Mouse (Mus musculus): ENCODE measurements around the gene Thada. TPM values are rescaled to one million over a fixed set of nuclear protein-coding genes. Genes with fewer than 3 reads are reported as not detected.
A peak's percentile ranks its signal among the peaks of the same experiment; 100 is the strongest.

Gene Thada
- polyA plus RNA-seq, 1 experiment from 2014 or later, result 1.6 TPM

- H3K4me1 ChIP-seq (replicated peaks; ENCODE audit: control insufficient read depth, insufficient read depth), result peaks cover 3% of the 10 kb centered on the region; the same call in 1 of the 2 replicates
- TF ChIP-seq CTCF (IDR thresholded peaks at IDR 0.05; ENCODE audit: low read depth), result no peak
- TF ChIP-seq EP300 (optimal IDR thresholded peaks at IDR 0.05), result no peak
- H3K27me3 ChIP-seq (ENCODE audit: control insufficient read depth, insufficient read depth, low read length), result no peaks in the 10 kb centered on the region
- 89% methylated on average over 5 of the region's 5 CpGs for WGBS
- no peak overlapping the region for H3K4me3 ChIP-seq (ENCODE audit: low read depth, low read length)
- no peaks in the 10 kb centered on the region for H3K9me3 ChIP-seq (ENCODE audit: control insufficient read depth, low read length)
- H3K27ac ChIP-seq (replicated peaks), result no peak overlapping the region
- no peaks in the 10 kb centered on the region for H3K36me3 ChIP-seq (ENCODE audit: control insufficient read depth, insufficient read depth, low read length)
- no peak overlapping the region for H3K4me2 ChIP-seq (replicated peaks; ENCODE audit: low read depth)
- ATAC-seq (ENCODE audit: low FRiP score, low TSS enrichment) (no peak), DNase-seq (ENCODE audit: low spot score) (no peak)
- no peak overlapping the region for H3K9ac ChIP-seq (ENCODE audit: low read length)
Observed at GRCm38 (mm10) chr17:84286536-84286935, 179.5 kb downstream of the Thada start.

GRCm38 (mm10) chr17:84282388-84283280 is 183.4 kb downstream of the Thada start:
- Histone ChIP-seq H3K9ac (ENCODE audit: low read length) (no peak overlapping the region), H3K4me2 (replicated peaks; ENCODE audit: low read depth) (no peak overlapping the region), H3K9me3 (ENCODE audit: control insufficient read depth, low read length) (no peaks in the 10 kb centered on the region), H3K36me3 (ENCODE audit: control insufficient read depth, insufficient read depth, low read length) (no peaks in the 10 kb centered on the region), H3K4me1 (replicated peaks; ENCODE audit: control insufficient read depth, insufficient read depth) (peaks cover 6% of the 10 kb centered on the region), H3K4me3 (ENCODE audit: low read depth, low read length) (no peak overlapping the region), H3K27ac (replicated peaks) (peak overlapping the region; percentile 25; the same call in 1 of the 2 replicates), H3K27me3 (ENCODE audit: control insufficient read depth, insufficient read depth, low read length) (no peaks in the 10 kb centered on the region)
- no peak for TF ChIP-seq CTCF (IDR thresholded peaks at IDR 0.05; ENCODE audit: low read depth)
- no peak for TF ChIP-seq EP300 (optimal IDR thresholded peaks at IDR 0.05)
- ATAC-seq (ENCODE audit: low FRiP score, low TSS enrichment), result no peak
- 62% methylated on average over 8 of the region's 8 CpGs for WGBS
- DNase-seq (ENCODE audit: low spot score), result no peak

DNA sequence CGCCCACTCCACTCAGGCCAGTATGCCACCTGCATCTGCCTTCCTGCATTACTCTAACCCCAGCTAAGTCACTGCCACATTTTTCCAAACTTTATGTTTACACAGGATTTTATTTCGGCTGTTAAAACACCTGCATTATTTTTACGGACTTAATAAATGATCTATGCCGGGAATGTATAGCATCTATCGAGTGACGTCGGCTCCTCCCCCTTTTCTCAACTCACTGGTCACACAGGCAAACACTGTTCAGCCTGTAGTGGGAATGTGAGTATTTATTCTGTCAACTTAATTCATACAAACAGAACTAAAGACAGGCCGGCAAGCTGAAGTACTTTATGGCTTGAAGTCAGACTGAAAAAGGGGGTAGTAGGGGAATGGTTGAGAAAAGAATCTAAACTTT is 187.0 kb downstream of the Thada start:
- TF ChIP-seq EP300 (optimal IDR thresholded peaks at IDR 0.05) (no peak), CTCF (IDR thresholded peaks at IDR 0.05; ENCODE audit: low read depth) (no peak)
- 27% methylated on average over 8 of the region's 8 CpGs for WGBS
- no peak for ATAC-seq (ENCODE audit: low FRiP score, low TSS enrichment)
- no peak overlapping the region for H3K4me2 ChIP-seq (replicated peaks; ENCODE audit: low read depth)
- H3K36me3 ChIP-seq (ENCODE audit: control insufficient read depth, insufficient read depth, low read length), result no peaks in the 10 kb centered on the region
- peak overlapping the region; percentile 66 for H3K27ac ChIP-seq (replicated peaks)
- no peaks in the 10 kb centered on the region for H3K9me3 ChIP-seq (ENCODE audit: control insufficient read depth, low read length)
- H3K27me3 ChIP-seq (ENCODE audit: control insufficient read depth, insufficient read depth, low read length), result no peaks in the 10 kb centered on the region
- DNase-seq (ENCODE audit: low spot score), result no peak
- H3K4me3 ChIP-seq (ENCODE audit: low read depth, low read length), result no peak overlapping the region
- no peak overlapping the region for H3K9ac ChIP-seq (ENCODE audit: low read length)
- H3K4me1 ChIP-seq (replicated peaks; ENCODE audit: control insufficient read depth, insufficient read depth), result peaks cover 6% of the 10 kb centered on the region

DNA sequence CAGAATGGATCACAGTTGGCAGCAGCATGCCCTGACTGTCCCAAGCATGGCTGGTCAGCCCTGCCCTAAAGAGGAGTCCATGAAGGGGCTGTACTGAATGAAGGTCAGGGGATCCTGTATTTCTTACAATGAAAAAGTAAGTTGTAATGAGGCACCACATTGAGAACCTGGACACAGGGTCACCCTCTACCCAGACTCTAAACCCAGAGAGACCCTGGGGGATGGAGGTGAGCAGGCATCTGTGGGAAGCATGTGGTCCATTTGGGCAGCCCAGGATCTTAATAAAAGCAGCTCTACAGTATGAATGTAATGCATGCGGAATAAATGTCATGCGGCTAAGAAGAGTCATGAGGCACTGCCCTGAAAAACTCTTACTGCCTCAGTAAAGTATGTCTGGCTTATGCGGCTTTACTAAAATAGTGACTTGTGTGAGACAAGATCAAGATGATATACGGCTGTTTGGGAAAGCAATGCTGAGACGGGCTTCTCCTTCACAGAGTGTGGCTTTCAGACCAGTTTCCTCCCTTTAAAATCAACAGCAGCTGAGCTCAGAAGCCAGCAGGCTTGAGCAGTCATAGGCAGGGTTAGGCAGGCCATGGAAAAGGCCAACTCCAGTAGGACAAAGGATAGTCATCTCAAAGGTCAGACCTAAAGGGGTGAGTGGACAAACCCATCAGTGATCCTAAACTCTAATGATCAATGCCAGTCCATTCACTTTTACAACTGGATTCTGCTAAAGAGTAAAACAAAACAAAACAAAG is 187.6 kb downstream of the Thada start:
- H3K4me3 ChIP-seq (ENCODE audit: low read depth, low read length), result no peak overlapping the region
- H3K9me3 ChIP-seq (ENCODE audit: control insufficient read depth, low read length), result no peaks in the 10 kb centered on the region
- no peak overlapping the region for H3K4me2 ChIP-seq (replicated peaks; ENCODE audit: low read depth)
- DNase-seq (ENCODE audit: low spot score) (no peak), ATAC-seq (ENCODE audit: low FRiP score, low TSS enrichment) (peak; percentile 32; the same call in 1 of the 2 replicates)
- WGBS, result 26% methylated on average over 5 of the region's 5 CpGs
- H3K27me3 ChIP-seq (ENCODE audit: control insufficient read depth, insufficient read depth, low read length), result no peaks in the 10 kb centered on the region
- TF ChIP-seq EP300 (optimal IDR thresholded peaks at IDR 0.05), result no peak
- no peak for TF ChIP-seq CTCF (IDR thresholded peaks at IDR 0.05; ENCODE audit: low read depth)
- H3K36me3 ChIP-seq (ENCODE audit: control insufficient read depth, insufficient read depth, low read length), result no peaks in the 10 kb centered on the region
- H3K27ac ChIP-seq (replicated peaks), result peak overlapping the region; percentile 66
- H3K9ac ChIP-seq (ENCODE audit: low read length), result no peak overlapping the region
- H3K4me1 ChIP-seq (replicated peaks; ENCODE audit: control insufficient read depth, insufficient read depth), result peaks cover 5% of the 10 kb centered on the region

- H3K9me3 ChIP-seq (ENCODE audit: control insufficient read depth, low read length), result no peaks in the 10 kb centered on the region
- no peak for ATAC-seq (ENCODE audit: low FRiP score, low TSS enrichment)
- no peak overlapping the region for H3K4me2 ChIP-seq (replicated peaks; ENCODE audit: low read depth)
- no peaks in the 10 kb centered on the region for H3K27me3 ChIP-seq (ENCODE audit: control insufficient read depth, insufficient read depth, low read length)
- H3K4me3 ChIP-seq (ENCODE audit: low read depth, low read length), result no peak overlapping the region
- H3K36me3 ChIP-seq (ENCODE audit: control insufficient read depth, insufficient read depth, low read length), result no peaks in the 10 kb centered on the region
- DNase-seq (ENCODE audit: low spot score), result no peak
- H3K4me1 ChIP-seq (replicated peaks; ENCODE audit: control insufficient read depth, insufficient read depth), result peaks cover 3% of the 10 kb centered on the region; the same call in 1 of the 2 replicates
- no peak for TF ChIP-seq CTCF (IDR thresholded peaks at IDR 0.05; ENCODE audit: low read depth)
- TF ChIP-seq EP300 (optimal IDR thresholded peaks at IDR 0.05), result no peak
- no peak overlapping the region for H3K9ac ChIP-seq (ENCODE audit: low read length)
- 71% methylated on average over 3 of the region's 3 CpGs for WGBS
- H3K27ac ChIP-seq (replicated peaks), result peak overlapping the region; percentile 84
Observed at GRCm38 (mm10) chr17:84274999-84275398, 191.0 kb downstream of the Thada start.

Data from stomach, postnatal 0 days (tissue).